Comparison of ENCODE assay signal across 9 mouse cellular contexts in the genomic region with DNA sequence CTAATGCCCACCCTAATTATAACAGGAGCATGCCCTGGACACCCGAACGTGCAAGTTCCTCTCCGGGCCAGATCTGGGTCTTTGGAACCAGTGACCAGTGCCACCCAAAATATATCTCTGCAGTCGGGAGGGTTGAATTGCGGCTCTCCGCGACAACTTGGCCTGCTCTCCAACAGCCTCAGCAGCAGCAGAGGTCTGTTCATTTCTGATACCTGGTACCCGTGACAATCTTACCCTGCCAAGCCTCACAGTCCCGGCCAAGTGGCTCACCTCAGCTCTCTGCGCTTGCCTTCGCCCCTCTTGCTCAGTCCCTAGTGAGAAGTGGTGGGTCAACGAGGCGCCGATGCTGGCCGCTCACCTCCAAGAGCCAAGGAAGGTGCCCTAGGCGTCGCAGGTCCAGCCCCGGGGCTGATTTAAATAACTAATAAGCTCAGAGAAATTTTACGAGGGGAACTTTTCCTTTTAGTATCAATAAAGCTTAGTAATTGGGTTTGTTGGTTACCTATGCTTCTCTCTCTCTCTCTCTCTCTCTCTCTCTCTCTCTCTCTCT. TPM values are rescaled to one million over a fixed set of nuclear protein-coding genes. Genes with fewer than 3 reads are reported as not detected.
DNase-seq lines count a peak whose midpoint lies in the region; ATAC-seq and TF ChIP-seq lines count a peak whose summit lies in the region.
"Had no signal": no experiment of that assay in that cellular context is flagged by ENCODE, and none has a peak within 500 bp of the region (broad histone marks: within the 10 kb centered on the region; RNA-seq: fewer than 3 reads in every experiment).

A gene (minus strand): TSS at position 500 of the 550 bp plus-strand sequence.

- peak within 1 kb of the TSS; percentile 33 for H3K4me3 ChIP-seq in embryonic facial prominence, embryonic 12.5 days
- peak within 1 kb of the TSS; percentile 27 for H3K4me3 ChIP-seq in hindbrain, postnatal 0 days (ENCODE audit: low read length)
- peak within 1 kb of the TSS; percentile 0; the same call in 1 of the 2 replicates for H3K4me3 ChIP-seq in midbrain, embryonic 14.5 days (replicated peaks; ENCODE audit: low read depth, low read length)

- TF ChIP-seq CTCF in hindbrain, postnatal 0 days (IDR thresholded peaks at IDR 0.05; ENCODE audit: low read depth) = no peak

- no peak for DNase-seq in layer of hippocampus, adult 8-10 months (ENCODE audit: low spot score in 2 of 2)
- no peak for DNase-seq in layer of hippocampus, adult 11-12 months (ENCODE audit: low spot score)
- no peak for DNase-seq in hindbrain, postnatal 0 days (ENCODE audit: low spot score)
- DNase-seq in midbrain, embryonic 14.5 days = no peak
- DNase-seq in gastrocnemius, postnatal 10 days = no peak
- DNase-seq in right cerebral cortex, postnatal 36 days (ENCODE audit: low spot score in 2 of 2) = no peak

- peak within 1 kb of the TSS; percentile 52 for H3K4me2 ChIP-seq in embryonic facial prominence, embryonic 12.5 days (replicated peaks)
- H3K4me2 ChIP-seq in hindbrain, postnatal 0 days (ENCODE audit: low read depth, low read length) = peak within 1 kb of the TSS; percentile 52
- peak within 1 kb of the TSS; percentile 44 for H3K4me2 ChIP-seq in midbrain, embryonic 14.5 days (ENCODE audit: low read length)

- no peaks in the 10 kb centered on the region for H3K9me3 ChIP-seq in embryonic facial prominence, embryonic 12.5 days
- no peaks in the 10 kb centered on the region for H3K9me3 ChIP-seq in hindbrain, postnatal 0 days (ENCODE audit: low read length)
- H3K9me3 ChIP-seq in midbrain, embryonic 14.5 days (ENCODE audit: control insufficient read depth, low read length) = no peaks in the 10 kb centered on the region

- H3K4me1 ChIP-seq in embryonic facial prominence, embryonic 12.5 days = peaks cover 19% of the 10 kb centered on the region
- H3K4me1 ChIP-seq in hindbrain, postnatal 0 days (ENCODE audit: insufficient read depth, low read length) = peaks cover 4% of the 10 kb centered on the region
- no peaks in the 10 kb centered on the region for H3K4me1 ChIP-seq in midbrain, embryonic 14.5 days (ENCODE audit: control insufficient read depth, insufficient read depth, low read length)

- peak within 1 kb of the TSS; percentile 58 for H3K9ac ChIP-seq in embryonic facial prominence, embryonic 12.5 days
- H3K9ac ChIP-seq in hindbrain, postnatal 0 days (replicated peaks; ENCODE audit: low read length) = no peak within 1 kb of the TSS
- no peak within 1 kb of the TSS for H3K9ac ChIP-seq in midbrain, embryonic 14.5 days (replicated peaks; ENCODE audit: low read length)
- H3K9ac ChIP-seq: liver, embryonic 14.5 days had no signal

- no peak for ATAC-seq in embryonic facial prominence, embryonic 12.5 days (ENCODE audit: insufficient number of reproducible peaks, insufficient read depth, low FRiP score, low TSS enrichment)
- ATAC-seq in hindbrain, postnatal 0 days = no peak
- ATAC-seq in midbrain, embryonic 14.5 days (ENCODE audit: low FRiP score, low TSS enrichment) = no peak
- no peak for ATAC-seq in activated CD4-positive, CD25-positive, alpha-beta regulatory T cell, adult 4 months

- H3K27ac ChIP-seq in embryonic facial prominence, embryonic 12.5 days = peak within 1 kb of the TSS; percentile 75
- H3K27ac ChIP-seq in hindbrain, postnatal 0 days = no peak within 1 kb of the TSS
- no peak within 1 kb of the TSS for H3K27ac ChIP-seq in midbrain, embryonic 14.5 days (replicated peaks; ENCODE audit: low read depth, low read length)
- H3K27ac ChIP-seq: liver, embryonic 14.5 days had no signal

- WGBS in embryonic facial prominence, embryonic 12.5 days = under 1% methylated on average over 19 of the region's 19 CpGs
- WGBS in hindbrain, postnatal 0 days = 4% methylated on average over 19 of the region's 19 CpGs
- under 1% methylated on average over 19 of the region's 19 CpGs for WGBS in midbrain, embryonic 14.5 days

- peaks cover 62% of the 10 kb centered on the region for H3K27me3 ChIP-seq in embryonic facial prominence, embryonic 12.5 days
- peaks cover 63% of the 10 kb centered on the region for H3K27me3 ChIP-seq in hindbrain, postnatal 0 days (ENCODE audit: insufficient read depth, low read length)
- H3K27me3 ChIP-seq in midbrain, embryonic 14.5 days (ENCODE audit: control insufficient read depth, insufficient read depth, low read length) = peaks cover 83% of the 10 kb centered on the region

- no peaks in the 10 kb centered on the region for H3K36me3 ChIP-seq in embryonic facial prominence, embryonic 12.5 days
- H3K36me3 ChIP-seq in hindbrain, postnatal 0 days (ENCODE audit: insufficient read depth, low read length) = no peaks in the 10 kb centered on the region
- no peaks in the 10 kb centered on the region for H3K36me3 ChIP-seq in midbrain, embryonic 14.5 days (ENCODE audit: control insufficient read depth, insufficient read depth, low read length)

RNA-seq across cellular contexts. Expression of the gene that starts here (rescaled TPM):
- 10 to 100 TPM; 15.4 to 20.3 (median 16.3) TPM for total RNA-seq in layer of hippocampus, adult 8-10 months (2022)
- 18.9 and 22.2 TPM in 2 replicates for polyA plus RNA-seq in embryonic facial prominence, embryonic 12.5 days (2016; fragmentation: Nextera tagmentation; extraction: Ambion mirVana)
- 1.7 and 3.4 TPM in 2 replicates for total RNA-seq in hindbrain, postnatal 0 days (2014; rRNA removed)
- 1.1 TPM in 2 replicates for polyA plus RNA-seq in hindbrain, postnatal 0 days (2015; fragmentation: Nextera tagmentation; extraction: Ambion mirVana)
- polyA plus RNA-seq in midbrain, embryonic 14.5 days (2014; fragmentation: Nextera tagmentation; extraction: Ambion mirVana) = 0.78 and 1.1 TPM in 2 replicates
- total RNA-seq in gastrocnemius, postnatal 10 days (2021) = 1 to 10 TPM in 1 of 2 experiments, under 1 TPM in 1; 0.63 to 9.2 TPM
- under 1 TPM; 0.09 to 0.13 TPM for polyA plus RNA-seq in activated CD4-positive, CD25-positive, alpha-beta regulatory T cell, adult 4 months (2017; shearing (Covaris generic))
